Mouse (Mus musculus) megakaryocyte, embryonic 14.5 days (primary cell): ENCODE results near the gene Gm20661. TPM values are rescaled to one million over a fixed set of nuclear protein-coding genes. Genes with fewer than 3 reads are reported as not detected.
"Not testable (repeated sequence)": the region's sequence is repeated elsewhere in the genome, so short reads cannot be mapped to it uniquely, and the experiment has no call there.

Source experiments
- H3K27me3 ChIP-seq: replicated peaks from 2 replicates; pipeline ENCODE3; 2012; ENCODE audit warnings: inconsistent platforms
- H3K36me3 ChIP-seq: replicated peaks from 2 replicates; pipeline ENCODE3; 2012; ENCODE audit warnings: low read length, inconsistent platforms, mixed read lengths
- H3K4me1 ChIP-seq: 2 replicates; pipeline ENCODE4 v1.6.1; 2012; ENCODE audit warnings: inconsistent platforms
- H3K4me3 ChIP-seq: replicated peaks from 2 replicates; pipeline ENCODE3; 2012; ENCODE audit warnings: moderate library complexity, mild to moderate bottlenecking, inconsistent platforms
- H3K9me3 ChIP-seq: 2 replicates; pipeline ENCODE4 v1.6.1; 2012; ENCODE audit warnings: inconsistent platforms
- FLI1 ChIP-seq: IDR thresholded peaks from 2 replicates; pipeline ENCODE4 v1.6.1; 2012; ENCODE audit warnings: low read length, inconsistent platforms, mixed read lengths
- GATA1 ChIP-seq: IDR thresholded peaks from 3 replicates; pipeline ENCODE4 v1.6.1; 2012; ENCODE audit warnings: mixed read lengths, low read length, inconsistent platforms, borderline replicate concordance
- polyA plus RNA-seq: library from polyadenylated mRNA; stranded (reverse); fragments of >175 nt; gene quantifications from 2 replicates; pipeline ENCODE4 v1.2.3, GENCODE M21; 2012; ENCODE audit warnings: low replicate concordance; ENCODE audit not compliant: insufficient read depth

Gm20661 gene
- polyA plus RNA-seq, 1 experiment, result 2.7 TPM

DNA sequence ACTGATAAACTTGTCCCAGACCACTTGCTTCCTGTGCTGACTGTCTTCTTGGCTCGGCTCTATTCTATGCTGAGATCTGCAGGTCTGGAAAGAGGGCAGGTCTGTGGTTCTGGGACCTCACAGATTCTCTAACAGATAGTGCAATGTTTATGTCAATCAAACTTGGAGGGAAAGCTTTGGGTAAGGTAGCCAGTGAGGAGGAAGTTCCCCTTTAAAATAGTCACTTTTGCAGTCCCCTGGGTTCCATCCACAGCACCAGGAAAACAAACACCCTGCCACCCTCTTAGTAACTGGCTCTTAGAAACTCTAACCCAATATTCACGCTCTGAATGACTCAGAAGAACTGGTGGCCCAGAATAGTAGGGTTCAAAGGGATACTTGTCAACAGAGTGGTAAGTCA, 11.6 kb downstream of the Gm20661 start:
- H3K9me3 ChIP-seq, result no peaks in the 10 kb centered on the region
- H3K36me3 ChIP-seq, result peaks cover 59% of the 10 kb centered on the region
- H3K27me3 ChIP-seq, result no peaks in the 10 kb centered on the region
- TF ChIP-seq FLI1 (no peak), GATA1 (no peak)
- H3K4me1 ChIP-seq, result peaks cover 63% of the 10 kb centered on the region
- H3K4me3 ChIP-seq, result peak overlapping the region; percentile 10

DNA sequence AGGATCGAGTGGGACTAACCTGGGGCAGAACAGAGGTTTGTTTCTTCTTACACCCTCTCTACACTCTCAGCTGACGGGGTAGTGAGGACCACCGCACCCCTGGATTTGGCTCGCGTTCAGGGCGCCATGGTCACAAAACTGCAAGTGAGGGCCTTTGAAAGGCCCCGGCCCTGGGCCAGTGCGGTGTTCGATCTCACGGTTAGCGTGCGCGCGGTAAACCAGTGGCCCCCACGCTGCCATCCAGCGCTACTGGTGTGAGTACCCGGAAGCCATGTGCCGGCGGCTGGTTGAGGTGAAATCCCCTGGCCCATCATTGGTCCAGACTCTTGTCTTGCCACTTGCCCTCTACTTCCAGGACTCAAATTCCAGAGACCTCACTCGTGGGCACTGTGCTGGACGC, 12.7 kb downstream of the Gm20661 start:
- Histone ChIP-seq H3K36me3 (peaks cover 68% of the 10 kb centered on the region), H3K4me1 (peaks cover 57% of the 10 kb centered on the region), H3K9me3 (no peaks in the 10 kb centered on the region), H3K27me3 (no peaks in the 10 kb centered on the region), H3K4me3 (no peak overlapping the region)
- TF ChIP-seq GATA1 (no peak), FLI1 (no peak)

DNA sequence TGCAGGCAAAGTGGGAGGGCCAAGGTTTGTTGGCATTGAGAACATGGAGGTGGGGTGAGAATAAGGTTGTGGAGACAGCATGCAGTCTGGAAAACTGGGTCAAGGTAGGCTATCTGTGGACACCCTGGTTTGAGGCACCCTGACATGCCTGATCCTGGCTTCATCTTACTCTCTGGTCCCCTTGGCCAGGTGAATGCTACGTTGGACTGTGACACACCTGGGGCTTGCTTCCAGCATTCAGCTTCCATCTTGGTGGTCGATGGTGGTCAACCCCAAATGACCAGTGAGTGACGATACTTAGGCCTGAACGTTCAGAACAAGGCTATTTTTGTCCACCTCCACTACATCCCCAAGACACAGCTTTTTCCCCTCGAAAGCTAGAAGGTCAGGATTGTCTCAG, 13.2 kb downstream of the Gm20661 start, which contains the start of gene Gm20662:
Gm20662 (plus strand) TSS at position 301 of the 400 bp plus-strand sequence.
- Histone ChIP-seq H3K36me3 (peaks cover 70% of the 10 kb centered on the region), H3K9me3 (no peaks in the 10 kb centered on the region), H3K4me3 (no peak within 1 kb of the TSS), H3K27me3 (no peaks in the 10 kb centered on the region), H3K4me1 (peaks cover 59% of the 10 kb centered on the region)
- TF ChIP-seq FLI1 (no peak), GATA1 (no peak)

DNA sequence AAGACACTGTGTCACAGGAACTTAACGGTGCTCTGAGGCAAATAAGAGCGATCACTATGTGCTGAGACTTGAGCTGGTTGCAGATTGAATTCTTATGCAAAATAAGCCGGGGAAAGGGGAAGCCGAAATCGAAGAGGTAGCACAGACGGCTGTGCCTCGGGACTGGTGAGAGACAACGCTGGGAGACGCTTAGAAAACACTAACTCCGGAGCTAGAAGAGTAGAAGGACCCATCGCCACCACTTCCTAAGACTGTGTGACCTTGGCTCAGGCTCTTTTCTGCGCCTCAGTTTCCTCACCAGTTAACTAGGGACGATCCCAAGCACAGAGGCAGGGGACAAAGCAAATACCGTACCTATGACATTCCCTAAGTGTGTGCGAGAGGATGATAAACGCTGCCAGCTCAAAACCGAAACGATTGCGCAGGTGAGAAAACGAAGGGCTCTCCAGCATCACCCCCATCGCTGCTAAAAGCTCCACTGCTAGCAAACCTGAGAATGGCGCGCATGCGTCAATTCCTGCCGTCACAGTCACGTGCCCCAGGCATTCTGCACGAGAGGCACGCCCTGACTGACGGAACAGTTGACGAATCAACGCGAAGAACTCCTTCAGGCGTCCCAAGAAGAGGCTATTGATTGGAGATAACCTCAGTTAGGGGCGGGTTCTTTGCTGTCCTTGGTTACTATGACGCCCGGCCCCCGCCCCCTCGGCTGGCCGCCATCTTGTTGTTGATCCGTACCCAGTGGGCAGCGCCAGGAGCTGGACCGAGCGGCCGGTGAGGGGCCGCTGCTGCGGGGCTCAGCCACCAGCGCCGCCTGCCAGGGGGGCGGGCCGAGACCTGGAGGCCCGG, 19.3 kb downstream of the Gm20661 start, which contains the start of gene Ip6k1:
Ip6k1 (plus strand) TSS at position 580 of the 849 bp plus-strand sequence.
- no peak for TF ChIP-seq FLI1
- TF ChIP-seq GATA1, result no peak
- H3K4me1 ChIP-seq, result peaks cover 65% of the 10 kb centered on the region
- no peaks in the 10 kb centered on the region for H3K27me3 ChIP-seq
- peak within 1 kb of the TSS; percentile 99 for H3K4me3 ChIP-seq
- peaks cover 55% of the 10 kb centered on the region for H3K36me3 ChIP-seq
- no peaks in the 10 kb centered on the region for H3K9me3 ChIP-seq

DNA sequence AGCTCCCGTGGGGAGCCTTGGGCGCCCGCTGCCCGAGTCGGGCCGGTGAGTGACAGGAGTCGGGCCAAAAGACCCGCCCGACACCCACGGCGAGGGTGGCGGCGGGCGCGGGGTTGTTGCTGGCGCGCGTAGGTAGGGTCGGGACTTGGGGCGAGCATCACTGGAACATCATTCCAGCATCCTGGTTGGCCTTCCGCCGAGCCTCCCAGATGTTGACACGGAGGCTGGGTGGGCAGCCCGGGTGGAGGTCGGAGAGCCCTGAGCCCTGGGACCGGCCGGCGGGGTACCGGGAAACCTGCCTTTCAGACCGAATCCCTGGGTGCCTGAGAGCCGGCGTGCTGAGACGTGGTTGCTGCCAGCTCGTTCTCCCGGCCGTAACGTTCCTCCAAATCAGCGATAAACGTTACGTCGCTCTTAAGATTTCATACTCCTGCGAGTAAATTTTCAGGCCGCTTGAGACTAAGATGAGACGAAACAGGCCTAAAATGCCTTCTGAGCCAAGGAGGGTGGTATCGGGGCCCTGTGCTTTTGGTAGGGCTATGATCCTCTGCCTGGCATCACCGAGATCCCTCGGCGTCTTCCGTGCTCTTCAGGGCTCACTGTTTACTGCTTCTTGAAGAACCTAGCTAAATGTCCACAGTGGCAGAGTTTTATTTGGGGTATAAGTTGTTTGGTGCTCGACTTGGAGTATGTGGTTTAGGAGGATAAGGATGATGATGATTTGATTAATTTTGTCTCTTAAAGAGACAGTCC, 20.1 kb downstream of the Gm20661 start:
- no peaks in the 10 kb centered on the region for H3K9me3 ChIP-seq
- no peaks in the 10 kb centered on the region for H3K27me3 ChIP-seq
- H3K4me3 ChIP-seq, result peak overlapping the region; percentile 99
- peaks cover 70% of the 10 kb centered on the region for H3K4me1 ChIP-seq
- TF ChIP-seq FLI1, result no peak
- no peak for TF ChIP-seq GATA1
- H3K36me3 ChIP-seq, result peaks cover 51% of the 10 kb centered on the region

DNA sequence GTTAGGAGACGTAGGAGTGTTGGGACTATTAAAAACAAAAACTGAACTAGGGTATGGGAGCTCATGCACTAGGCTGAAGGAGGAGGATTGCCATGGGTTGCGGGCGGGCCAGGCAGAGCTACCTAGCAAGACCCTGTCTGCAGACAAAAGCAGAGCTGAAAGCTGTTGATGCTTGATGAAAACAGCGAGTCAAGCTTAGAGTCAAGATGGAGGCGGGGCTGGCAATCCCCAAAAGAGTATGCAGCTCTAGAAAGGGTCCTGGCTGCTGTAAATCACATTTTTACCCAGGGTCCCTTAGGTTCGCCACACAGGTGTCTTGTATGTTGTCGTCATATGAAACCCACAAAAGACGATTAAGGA, 20.7 kb downstream of the Gm20661 start:
- Histone ChIP-seq H3K4me1 (peaks cover 75% of the 10 kb centered on the region), H3K27me3 (no peaks in the 10 kb centered on the region), H3K4me3 (peak overlapping the region; percentile 99), H3K36me3 (peaks cover 51% of the 10 kb centered on the region), H3K9me3 (no peaks in the 10 kb centered on the region)
- TF ChIP-seq GATA1 (no peak), FLI1 (no peak)

DNA sequence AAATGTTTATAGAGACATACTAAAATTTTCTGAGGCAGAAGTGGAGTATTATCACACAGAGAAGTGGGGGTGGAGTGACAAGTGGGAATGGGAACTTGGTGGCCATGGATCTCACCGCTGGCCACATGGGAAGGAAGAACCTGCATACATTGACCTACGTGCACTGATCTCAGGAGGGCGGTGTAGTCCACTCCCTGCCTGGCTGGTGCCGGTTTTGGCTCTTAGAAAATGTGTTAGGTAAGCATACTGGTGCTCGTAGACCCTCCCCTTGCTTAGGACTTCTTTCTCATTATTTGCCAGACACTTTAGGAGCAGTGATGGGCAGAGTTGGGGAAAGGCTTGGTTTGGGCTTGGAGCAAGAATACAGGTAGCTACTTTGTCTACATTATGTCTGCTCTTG, 25.2 kb downstream of the Gm20661 start:
- no peak for TF ChIP-seq FLI1
- TF ChIP-seq GATA1, result no peak
- Histone ChIP-seq H3K4me1 (peaks cover 67% of the 10 kb centered on the region), H3K9me3 (no peaks in the 10 kb centered on the region), H3K27me3 (no peaks in the 10 kb centered on the region), H3K36me3 (peaks cover 62% of the 10 kb centered on the region), H3K4me3 (no peak overlapping the region)

DNA sequence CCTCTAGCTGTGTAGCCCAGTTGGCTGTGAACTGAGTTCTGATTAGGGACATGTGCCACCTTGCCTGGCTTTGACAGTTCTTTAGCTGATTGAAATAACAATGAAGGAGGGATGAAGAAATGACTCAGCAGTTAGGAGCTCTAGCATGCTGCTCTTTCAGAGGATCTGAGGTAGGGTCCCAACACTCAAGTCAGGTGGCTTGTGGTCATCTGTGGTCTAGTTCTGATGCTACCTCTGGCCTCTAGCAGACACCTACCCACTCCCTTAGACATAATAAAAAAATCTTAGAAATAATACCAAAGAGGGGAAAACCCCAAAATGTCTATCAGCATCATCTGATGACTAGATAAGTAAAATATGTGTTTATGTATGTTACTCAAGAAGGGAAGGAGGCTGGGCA, 27.5 kb downstream of the Gm20661 start:
- H3K9me3 ChIP-seq, result no peaks in the 10 kb centered on the region
- peaks cover 52% of the 10 kb centered on the region for H3K4me1 ChIP-seq
- H3K36me3 ChIP-seq, result peaks cover 72% of the 10 kb centered on the region
- TF ChIP-seq GATA1 (no peak), FLI1 (no peak)
- no peaks in the 10 kb centered on the region for H3K27me3 ChIP-seq
- no peak overlapping the region for H3K4me3 ChIP-seq

DNA sequence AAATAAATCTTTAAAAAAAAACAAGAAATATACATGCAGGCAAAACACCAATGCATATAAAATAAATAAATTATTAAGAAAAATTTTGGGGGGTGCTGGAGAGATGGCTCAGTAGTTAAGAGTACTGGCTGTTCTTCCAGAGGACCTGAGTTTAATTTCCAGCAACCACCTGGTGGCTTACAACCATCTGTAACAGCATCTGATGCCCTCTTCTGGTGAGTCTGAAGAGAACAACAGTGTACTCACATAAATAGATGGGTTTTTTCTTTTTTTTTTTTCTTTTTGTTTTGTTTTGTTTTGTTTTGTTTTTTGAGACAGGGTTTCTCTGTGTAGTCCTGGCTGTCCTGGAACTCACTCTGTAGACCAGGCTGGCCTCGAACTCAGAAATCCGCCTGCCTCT, 30.7 kb downstream of the Gm20661 start:
- H3K27me3 ChIP-seq, H3K4me3 ChIP-seq, H3K9me3 ChIP-seq: not testable (repeated sequence)
- Histone ChIP-seq H3K36me3 (peaks cover 68% of the 10 kb centered on the region), H3K4me1 (peaks cover 40% of the 10 kb centered on the region)

DNA sequence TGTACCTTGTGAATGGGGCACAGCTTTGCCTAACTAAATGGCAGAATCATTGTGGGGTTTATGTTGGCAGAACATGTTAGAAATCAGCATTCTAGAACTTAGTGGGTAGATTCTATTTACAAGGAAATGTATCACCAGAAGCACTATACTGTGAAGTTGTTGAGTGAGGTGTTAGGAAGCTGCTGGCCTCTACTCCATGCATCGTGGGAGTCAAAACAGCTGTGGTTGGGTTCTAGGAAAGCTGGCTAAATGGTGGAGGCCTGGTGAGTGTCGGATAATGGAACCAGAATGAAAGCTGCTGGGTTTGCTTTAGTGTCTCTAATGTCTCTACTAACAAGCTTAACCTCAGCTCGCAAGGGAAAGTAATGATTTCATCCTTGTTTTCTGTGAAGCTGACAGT, 34.3 kb downstream of the Gm20661 start:
- TF ChIP-seq FLI1 (no peak), GATA1 (no peak)
- no peaks in the 10 kb centered on the region for H3K27me3 ChIP-seq
- H3K9me3 ChIP-seq, result no peaks in the 10 kb centered on the region
- H3K4me1 ChIP-seq, result peaks cover 36% of the 10 kb centered on the region
- H3K36me3 ChIP-seq, result peaks cover 61% of the 10 kb centered on the region
- no peak overlapping the region for H3K4me3 ChIP-seq
